Mouse (Mus musculus) testis, adult 2 months (tissue): ENCODE measurements around the gene Shc3. TPM values are rescaled to one million over a fixed set of nuclear protein-coding genes. Genes with fewer than 3 reads are reported as not detected.

Experiments
- H3K27ac ChIP-seq: fragments of 200-500 bp; 2 replicates; pipeline ENCODE4 v1.5.1; 2012; ENCODE audit warnings: low read depth, low read length; ENCODE audit not compliant: control insufficient read depth, insufficient read depth
- H3K27me3 ChIP-seq: fragments of 200-500 bp; 2 replicates; pipeline ENCODE4 v1.6.1; 2012; ENCODE audit warnings: mild to moderate bottlenecking, low read length, moderate library complexity; ENCODE audit not compliant: control insufficient read depth, insufficient read depth
- H3K36me3 ChIP-seq: fragments of 200-500 bp; 2 replicates; pipeline ENCODE4 v1.6.1; 2012; ENCODE audit warnings: mild to moderate bottlenecking, low read length; ENCODE audit not compliant: control insufficient read depth, insufficient read depth
- H3K4me1 ChIP-seq: fragments of 200-500 bp; 2 replicates; pipeline ENCODE4 v1.6.1; 2012; ENCODE audit warnings: low read length; ENCODE audit not compliant: control insufficient read depth, insufficient read depth
- H3K4me3 ChIP-seq: fragments of 200-500 bp; 2 replicates; pipeline ENCODE4 v1.5.1; 2012; ENCODE audit warnings: low read depth, mild to moderate bottlenecking, low read length, moderate library complexity, mixed read lengths; ENCODE audit not compliant: control insufficient read depth
- CTCF ChIP-seq: fragments of 200-500 bp; IDR thresholded peaks from 2 replicates; pipeline ENCODE4 v1.5.1; 2012; ENCODE audit warnings: low read depth, mild to moderate bottlenecking, inconsistent platforms, low read length, moderate library complexity; ENCODE audit not compliant: control insufficient read depth, insufficient read depth, insufficient replicate concordance
- POLR2A ChIP-seq: fragments of 200-500 bp; IDR thresholded peaks from 2 replicates; pipeline ENCODE4 v1.6.1; 2012; ENCODE audit warnings: low read depth, mild to moderate bottlenecking, inconsistent platforms, low read length, moderate library complexity; ENCODE audit not compliant: control insufficient read depth
- polyA plus RNA-seq: library from polyadenylated mRNA; depleted of rRNA; stranded (reverse); fragments of >200 nt; gene quantifications from 2 replicates; pipeline ENCODE4 v1.2.3, GENCODE M21; 2012

Shc3 gene
- polyA plus RNA-seq, 1 experiment, result 1.9 TPM

- H3K4me1 ChIP-seq, result no peaks in the 10 kb centered on the region
- no peak overlapping the region for H3K27ac ChIP-seq
- no peak overlapping the region for H3K4me3 ChIP-seq
- no peaks in the 10 kb centered on the region for H3K36me3 ChIP-seq
- H3K27me3 ChIP-seq, result no peaks in the 10 kb centered on the region
- TF ChIP-seq POLR2A, result no peak
- TF ChIP-seq CTCF, result no peak
These were observed 63.5 kb downstream of the Shc3 start for GRCm38 (mm10) chr13:51505711-51506110.

- H3K4me1 ChIP-seq, result no peaks in the 10 kb centered on the region
- TF ChIP-seq POLR2A, result no peak
- TF ChIP-seq CTCF, result no peak
- H3K36me3 ChIP-seq, result no peaks in the 10 kb centered on the region
- H3K4me3 ChIP-seq, result no peak overlapping the region
- no peak overlapping the region for H3K27ac ChIP-seq
- H3K27me3 ChIP-seq, result no peaks in the 10 kb centered on the region
These were observed 69.5 kb downstream of the Shc3 start for GRCm38 (mm10) chr13:51499769-51500168.

- Histone ChIP-seq H3K4me3 (no peak overlapping the region), H3K4me1 (no peaks in the 10 kb centered on the region), H3K36me3 (no peaks in the 10 kb centered on the region), H3K27ac (no peak overlapping the region), H3K27me3 (no peaks in the 10 kb centered on the region)
- TF ChIP-seq POLR2A (no peak), CTCF (no peak)
These were observed 75.5 kb downstream of the Shc3 start for GRCm38 (mm10) chr13:51493676-51494075.

GRCm38 (mm10) chr13:51491649-51492435 is 77.4 kb downstream of the Shc3 start:
- H3K4me3 ChIP-seq, result no peak overlapping the region
- H3K27ac ChIP-seq, result no peak overlapping the region
- H3K27me3 ChIP-seq, result no peaks in the 10 kb centered on the region
- no peaks in the 10 kb centered on the region for H3K36me3 ChIP-seq
- TF ChIP-seq CTCF (no peak), POLR2A (no peak)
- no peaks in the 10 kb centered on the region for H3K4me1 ChIP-seq

GRCm38 (mm10) chr13:51490195-51490594 is 79.0 kb downstream of the Shc3 start:
- Histone ChIP-seq H3K27ac (no peak overlapping the region), H3K4me3 (no peak overlapping the region), H3K36me3 (no peaks in the 10 kb centered on the region), H3K4me1 (no peaks in the 10 kb centered on the region), H3K27me3 (no peaks in the 10 kb centered on the region)
- TF ChIP-seq CTCF (no peak), POLR2A (no peak)

GRCm38 (mm10) chr13:51488945-51489344 is 80.3 kb downstream of the Shc3 start:
- no peak overlapping the region for H3K27ac ChIP-seq
- no peaks in the 10 kb centered on the region for H3K4me1 ChIP-seq
- H3K4me3 ChIP-seq, result no peak overlapping the region
- no peaks in the 10 kb centered on the region for H3K27me3 ChIP-seq
- TF ChIP-seq POLR2A, result no peak
- no peak for TF ChIP-seq CTCF
- no peaks in the 10 kb centered on the region for H3K36me3 ChIP-seq

- H3K4me3 ChIP-seq, result no peak overlapping the region
- no peak overlapping the region for H3K27ac ChIP-seq
- TF ChIP-seq CTCF (no peak), POLR2A (no peak)
- H3K27me3 ChIP-seq, result no peaks in the 10 kb centered on the region
- H3K4me1 ChIP-seq, result no peaks in the 10 kb centered on the region
- H3K36me3 ChIP-seq, result no peaks in the 10 kb centered on the region
These were observed 83.9 kb downstream of the Shc3 start for GRCm38 (mm10) chr13:51485291-51485690.
